Mouse (Mus musculus) lung, embryonic 14.5 days (tissue): Measurements from ENCODE around the gene Dop1b. TPM values are rescaled to one million over a fixed set of nuclear protein-coding genes. Genes with fewer than 3 reads are reported as not detected.
"Not testable (repeated sequence)": the region's sequence is repeated elsewhere in the genome, so short reads cannot be mapped to it uniquely, and the experiment has no call there.

Experiments used
- ATAC-seq: fragments of 200-750 bp; cut with Nextera tagmentation; 2 replicates; pipeline ENCODE4 v1.8.0; 2017; ENCODE audit warnings: mild to moderate bottlenecking, moderate TSS enrichment, moderate library complexity; ENCODE audit not compliant: insufficient read depth
- DNase-seq: peaks from one replicate; pipeline ENCODE4 v3.0.0-alpha.2; 2015
- H3K27ac ChIP-seq: fragments of 300-500 bp; sonication (generic); 2 replicates; pipeline ENCODE4 v1.5.1; 2014; ENCODE audit warnings: low read depth, mild to moderate bottlenecking, moderate library complexity
- H3K27me3 ChIP-seq: fragments of 300-500 bp; sonication (generic); 2 replicates; pipeline ENCODE4 v1.6.1; 2014; ENCODE audit warnings: low read length, control low read depth; ENCODE audit not compliant: insufficient read depth
- H3K36me3 ChIP-seq: fragments of 300-500 bp; sonication (generic); 2 replicates; pipeline ENCODE4 v1.6.1; 2014; ENCODE audit warnings: control low read depth; ENCODE audit not compliant: insufficient read depth
- H3K4me1 ChIP-seq: fragments of 300-500 bp; sonication (generic); 2 replicates; pipeline ENCODE4 v1.6.1; 2014; ENCODE audit warnings: antibody characterized with exemption, control low read depth; ENCODE audit not compliant: insufficient read depth
- H3K4me2 ChIP-seq: fragments of 300-500 bp; sonication (generic); 2 replicates; pipeline ENCODE4 v1.6.1; 2014; ENCODE audit warnings: mild to moderate bottlenecking
- H3K4me3 ChIP-seq: fragments of 300-500 bp; sonication (generic); 2 replicates; pipeline ENCODE4 v1.5.1; 2014; ENCODE audit warnings: low read depth, low read length
- H3K9ac ChIP-seq: fragments of 300-500 bp; sonication (generic); 2 replicates; pipeline ENCODE4 v1.6.1; 2014
- H3K9me3 ChIP-seq: fragments of 300-500 bp; sonication (generic); 2 replicates; pipeline ENCODE4 v1.6.1; 2016; ENCODE audit warnings: low read depth, low read length, control low read depth
- CTCF ChIP-seq: IDR thresholded peaks from 2 replicates; pipeline ENCODE4 v1.5.1; 2016; ENCODE audit warnings: antibody characterized with exemption, low read depth
- WGBS: fragments of 180-500 bp; shearing (Covaris S2); extraction: QIAGEN DNeasy Blood & Tissue Kit; methylation state at CpG from one replicate; pipeline ENCODE4 v1.1.7; 2014; 5-methylcytosine and 5-hydroxymethylcytosine counted together
- polyA plus RNA-seq: library from polyadenylated mRNA; unstranded; fragments of >200 nt; fragmentation: Nextera tagmentation; extraction: Ambion mirVana; gene quantifications from 2 replicates; pipeline ENCODE4 v1.2.1, GENCODE M21; 2014

The Dop1b gene
- 13.4 and 16.2 TPM in 2 replicates for polyA plus RNA-seq

GRCm38 (mm10) chr16:93711411-93712188 is at the start of gene Dop1b:
Dop1b (plus strand) TSS chr16:93711904.
- Histone ChIP-seq H3K4me2 (peak within 1 kb of the TSS; percentile 99), H3K4me1 (0 out of 2 replicates have a peak, but pooled peaks cover 4% of the 10 kb centered on the region), H3K9ac (peak within 1 kb of the TSS; percentile 69), H3K4me3 (peak within 1 kb of the TSS; percentile 69), H3K27ac (0 out of 2 replicates have a peak within 1 kb of the TSS, but pooled peaks have one; percentile 30), H3K36me3 (no peaks in the 10 kb centered on the region), H3K27me3 (peaks cover 7% of the 10 kb centered on the region; the same call in 1 of the 2 replicates), H3K9me3 (no peaks in the 10 kb centered on the region)
- WGBS = under 1% methylated on average over 75 of the region's 77 CpGs
- no peak for TF ChIP-seq CTCF
- ATAC-seq (peak; percentile 89), DNase-seq (peak; percentile 99)

- Histone ChIP-seq H3K4me2 (no peak overlapping the region), H3K9me3 (peaks cover 15% of the 10 kb centered on the region; the same call in 1 of the 2 replicates), H3K27me3 (no peaks in the 10 kb centered on the region), H3K4me3 (no peak overlapping the region), H3K4me1 (no peaks in the 10 kb centered on the region), H3K27ac (no peak overlapping the region), H3K9ac (no peak overlapping the region), H3K36me3 (no peaks in the 10 kb centered on the region)
- DNase-seq (no peak), ATAC-seq (no peak)
- no peak for TF ChIP-seq CTCF
Measured at GRCm38 (mm10) chr16:93667976-93668375, 43.7 kb upstream of the Dop1b start.

- H3K9me3 ChIP-seq = peaks cover 15% of the 10 kb centered on the region; the same call in 1 of the 2 replicates
- ATAC-seq (no peak), DNase-seq (no peak)
- no peaks in the 10 kb centered on the region for H3K36me3 ChIP-seq
- no peak overlapping the region for H3K9ac ChIP-seq
- H3K4me1 ChIP-seq = no peaks in the 10 kb centered on the region
- H3K27ac ChIP-seq = no peak overlapping the region
- no peak overlapping the region for H3K4me3 ChIP-seq
- H3K27me3 ChIP-seq = no peaks in the 10 kb centered on the region
- TF ChIP-seq CTCF = no peak
- no peak overlapping the region for H3K4me2 ChIP-seq
Measured at GRCm38 (mm10) chr16:93669521-93669920, 42.2 kb upstream of the Dop1b start.

- H3K9ac ChIP-seq, H3K4me3 ChIP-seq, H3K4me1 ChIP-seq, ATAC-seq, H3K27ac ChIP-seq, H3K27me3 ChIP-seq, H3K36me3 ChIP-seq, H3K4me2 ChIP-seq: not testable (repeated sequence)
- DNase-seq = peak; percentile 38
- 35% methylated on average over 4 of the region's 4 CpGs for WGBS
- peaks cover 15% of the 10 kb centered on the region; the same call in 1 of the 2 replicates for H3K9me3 ChIP-seq
Measured at GRCm38 (mm10) chr16:93670466-93670865, 41.2 kb upstream of the Dop1b start.

- no peaks in the 10 kb centered on the region for H3K36me3 ChIP-seq
- H3K4me3 ChIP-seq = no peak overlapping the region
- no peak overlapping the region for H3K9ac ChIP-seq
- H3K27me3 ChIP-seq = no peaks in the 10 kb centered on the region
- peaks cover 15% of the 10 kb centered on the region; the same call in 1 of the 2 replicates for H3K9me3 ChIP-seq
- ATAC-seq = no peak
- no peak overlapping the region for H3K4me2 ChIP-seq
- TF ChIP-seq CTCF = peak; percentile 45
- H3K27ac ChIP-seq = no peak overlapping the region
- 89% methylated on average over 5 of the region's 5 CpGs for WGBS
- no peaks in the 10 kb centered on the region for H3K4me1 ChIP-seq
- DNase-seq = no peak
Measured at GRCm38 (mm10) chr16:93671064-93671463, 40.6 kb upstream of the Dop1b start.

- no peak for ATAC-seq
- no peak for DNase-seq
- no peaks in the 10 kb centered on the region for H3K4me1 ChIP-seq
Measured at GRCm38 (mm10) chr16:93676376-93676775, 35.3 kb upstream of the Dop1b start.

GRCm38 (mm10) chr16:93678206-93678605 is 33.5 kb upstream of the Dop1b start:
- ATAC-seq (no peak), DNase-seq (no peak)
- H3K36me3 ChIP-seq = no peaks in the 10 kb centered on the region
- peak; percentile 35; the same call in 1 of the 2 replicates for TF ChIP-seq CTCF
- no peak overlapping the region for H3K4me2 ChIP-seq
- no peak overlapping the region for H3K27ac ChIP-seq
- H3K9me3 ChIP-seq = no peaks in the 10 kb centered on the region
- no peaks in the 10 kb centered on the region for H3K4me1 ChIP-seq
- WGBS = 71% methylated on average over 4 of the region's 4 CpGs
- peaks cover 20% of the 10 kb centered on the region for H3K27me3 ChIP-seq
- no peak overlapping the region for H3K4me3 ChIP-seq
- no peak overlapping the region for H3K9ac ChIP-seq

More at GRCm38 (mm10) chr16:93676376-93676775, 35.3 kb upstream of the Dop1b start:
- no peak overlapping the region for H3K9ac ChIP-seq
- H3K9me3 ChIP-seq = no peaks in the 10 kb centered on the region
- H3K4me3 ChIP-seq = no peak overlapping the region
- no peak for TF ChIP-seq CTCF
- WGBS = 79% methylated on average over 5 of the region's 5 CpGs
- H3K36me3 ChIP-seq = no peaks in the 10 kb centered on the region
- no peak overlapping the region for H3K4me2 ChIP-seq
- H3K27ac ChIP-seq = no peak overlapping the region
- peaks cover 2% of the 10 kb centered on the region; the same call in 1 of the 2 replicates for H3K27me3 ChIP-seq
